Mouse (Mus musculus) yolk sac, embryonic 10.5 days (tissue): ENCODE data around the gene Rdh14.

Source experiments
- DNase-seq: peaks from one replicate; pipeline ENCODE4 v3.0.0-alpha.2; 2017; ENCODE audit warnings: low spot score

The Rdh14 gene

GRCm38 (mm10) chr12:10390671-10391441 lies at the start of gene Rdh14:
Rdh14 (plus strand) TSS chr12:10390772.
- peak; percentile 94 for DNase-seq

GRCm38 (mm10) chr12:10350706-10351105 lies 39.9 kb upstream of the Rdh14 start:
- DNase-seq = no peak

GRCm38 (mm10) chr12:10357756-10358155 lies 32.8 kb upstream of the Rdh14 start:
- DNase-seq = no peak

- DNase-seq = no peak
Observed at GRCm38 (mm10) chr12:10369673-10370072, 20.9 kb upstream of the Rdh14 start, which contains the start of gene Nt5c1b. Nt5c1b (plus strand) TSS chr12:10369973.

GRCm38 (mm10) chr12:10400788-10401187 lies 10.2 kb downstream of the Rdh14 start:
- no peak for DNase-seq

- no peak for DNase-seq
Observed at GRCm38 (mm10) chr12:10402421-10403115, 12.0 kb downstream of the Rdh14 start.

GRCm38 (mm10) chr12:10410511-10411179 lies 20.1 kb downstream of the Rdh14 start:
- no peak for DNase-seq

- no peak for DNase-seq
Observed at GRCm38 (mm10) chr12:10411453-10411852, 20.9 kb downstream of the Rdh14 start.

- no peak for DNase-seq
Observed at GRCm38 (mm10) chr12:10422347-10422746, 31.8 kb downstream of the Rdh14 start.

GRCm38 (mm10) chr12:10425982-10426863 lies 35.7 kb downstream of the Rdh14 start:
- DNase-seq = no peak

- DNase-seq = no peak
Observed at GRCm38 (mm10) chr12:10430999-10431398, 40.4 kb downstream of the Rdh14 start.

GRCm38 (mm10) chr12:10438054-10439001 lies 47.8 kb downstream of the Rdh14 start:
- peak; percentile 38 for DNase-seq

GRCm38 (mm10) chr12:10439483-10440235 lies 49.1 kb downstream of the Rdh14 start:
- no peak for DNase-seq
